Mouse (Mus musculus): ENCODE results near the gene Clstn1. TPM values are rescaled to one million over a fixed set of nuclear protein-coding genes. Genes with fewer than 3 reads are reported as not detected.

The Clstn1 gene
- polyA plus RNA-seq, 1 experiment, result 60.5 TPM

DNA sequence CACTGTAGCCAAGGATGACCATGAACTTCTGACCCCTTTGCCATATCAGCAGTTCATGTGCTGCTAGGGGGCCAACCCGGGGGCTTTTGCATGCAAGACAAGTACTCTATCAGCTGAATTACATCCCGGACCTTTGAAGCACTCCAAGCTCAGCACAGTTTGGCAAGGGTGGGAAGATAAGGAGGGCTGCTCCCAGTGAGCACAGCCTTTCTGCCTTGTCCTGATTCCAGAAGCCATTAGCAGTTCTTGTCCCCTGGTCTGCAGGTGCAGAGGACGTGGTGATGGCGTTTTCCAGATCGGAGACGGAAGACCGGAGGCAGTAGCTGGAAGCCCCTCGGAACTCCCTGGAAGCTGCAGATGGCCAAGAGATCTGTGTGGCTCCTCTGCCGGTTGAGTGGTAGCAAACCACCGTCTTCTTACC, 22.3 kb upstream of the Clstn1 start:
- H3K4me1 ChIP-seq (ENCODE audit: control insufficient read depth, insufficient read depth, low read length), result peaks cover 9% of the 10 kb centered on the region
- H3K36me3 ChIP-seq (ENCODE audit: control insufficient read depth, insufficient read depth, low read length, poor library complexity, severe bottlenecking), result no peaks in the 10 kb centered on the region
- no peaks in the 10 kb centered on the region for H3K9me3 ChIP-seq (replicated peaks; ENCODE audit: control insufficient read depth, insufficient read depth, low read length, poor library complexity, severe bottlenecking)
- no peak overlapping the region for H3K27ac ChIP-seq (ENCODE audit: insufficient read depth, low read length)
- H3K4me3 ChIP-seq (ENCODE audit: low read depth, low read length), result no peak overlapping the region
- TF ChIP-seq CTCF (IDR thresholded peaks at IDR 0.05; ENCODE audit: low read depth, low read length) (no peak), EP300 (IDR thresholded peaks at IDR 0.05; ENCODE audit: insufficient read depth, low read depth, low read length) (no peak), POLR2A (IDR thresholded peaks at IDR 0.05; ENCODE audit: insufficient read depth, low read length) (no peak)
- H3K9ac ChIP-seq (ENCODE audit: low read depth, poor library complexity, severe bottlenecking), result no peak overlapping the region
- no peaks in the 10 kb centered on the region for H3K27me3 ChIP-seq (ENCODE audit: control insufficient read depth, insufficient read depth, low read length, poor library complexity, severe bottlenecking)

DNA sequence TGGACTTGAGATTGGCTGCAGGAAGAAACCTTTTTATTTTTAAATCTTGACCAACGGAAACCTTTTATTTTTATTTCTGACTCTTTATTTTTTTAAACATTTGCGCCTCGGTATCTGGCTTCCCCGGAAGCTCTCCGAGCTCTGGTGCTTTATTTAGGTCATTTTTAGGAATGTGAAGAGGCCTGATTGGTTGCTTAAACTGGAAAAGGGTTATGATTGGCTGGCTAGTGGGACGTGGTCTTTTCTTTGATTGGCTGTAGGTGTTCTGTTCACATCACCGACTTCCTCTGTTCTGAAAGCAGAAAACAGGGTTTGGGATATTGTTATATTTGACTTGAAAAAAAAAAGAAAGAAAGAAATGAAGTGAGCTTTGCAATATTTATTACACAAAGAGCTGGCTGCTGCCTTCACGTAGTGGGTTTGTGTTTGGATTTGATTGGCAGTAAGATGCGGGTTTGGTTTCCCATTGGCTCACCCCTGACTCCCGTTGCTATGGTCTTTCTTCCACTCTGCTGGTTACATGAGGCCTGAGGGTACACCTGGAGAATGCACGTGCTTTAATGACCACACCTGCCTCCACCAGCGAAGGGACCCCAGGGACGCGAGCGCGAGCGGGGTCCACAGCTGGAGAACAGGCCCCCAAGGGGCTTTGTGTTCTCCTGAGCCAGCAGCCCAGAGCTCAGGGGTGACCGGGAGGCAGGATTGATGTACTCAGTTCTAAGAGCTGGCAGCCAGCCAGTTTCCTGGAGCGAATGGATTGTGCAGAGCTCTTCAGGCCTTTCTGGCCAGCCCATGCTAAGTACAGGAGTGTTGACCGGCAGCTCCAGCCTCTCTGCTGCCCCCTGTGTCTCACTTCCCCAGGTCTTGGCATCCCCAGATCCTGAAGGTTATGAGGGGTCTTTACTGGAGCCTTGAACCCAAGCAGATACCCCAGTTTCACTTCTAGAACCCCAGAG, 21.5 kb upstream of the Clstn1 start:
- H3K9me3 ChIP-seq (replicated peaks; ENCODE audit: control insufficient read depth, insufficient read depth, low read length, poor library complexity, severe bottlenecking), result no peaks in the 10 kb centered on the region
- TF ChIP-seq CTCF (IDR thresholded peaks at IDR 0.05; ENCODE audit: low read depth, low read length), result peak; percentile 39
- TF ChIP-seq EP300 (IDR thresholded peaks at IDR 0.05; ENCODE audit: insufficient read depth, low read depth, low read length), result no peak
- TF ChIP-seq POLR2A (IDR thresholded peaks at IDR 0.05; ENCODE audit: insufficient read depth, low read length), result no peak
- no peak overlapping the region for H3K27ac ChIP-seq (ENCODE audit: insufficient read depth, low read length)
- no peaks in the 10 kb centered on the region for H3K36me3 ChIP-seq (ENCODE audit: control insufficient read depth, insufficient read depth, low read length, poor library complexity, severe bottlenecking)
- no peak overlapping the region for H3K4me3 ChIP-seq (ENCODE audit: low read depth, low read length)
- peaks cover 9% of the 10 kb centered on the region for H3K4me1 ChIP-seq (ENCODE audit: control insufficient read depth, insufficient read depth, low read length)
- H3K27me3 ChIP-seq (ENCODE audit: control insufficient read depth, insufficient read depth, low read length, poor library complexity, severe bottlenecking), result no peaks in the 10 kb centered on the region
- no peak overlapping the region for H3K9ac ChIP-seq (ENCODE audit: low read depth, poor library complexity, severe bottlenecking)

- no peaks in the 10 kb centered on the region for H3K9me3 ChIP-seq (replicated peaks; ENCODE audit: control insufficient read depth, insufficient read depth, low read length, poor library complexity, severe bottlenecking)
- no peaks in the 10 kb centered on the region for H3K27me3 ChIP-seq (ENCODE audit: control insufficient read depth, insufficient read depth, low read length, poor library complexity, severe bottlenecking)
- no peak overlapping the region for H3K9ac ChIP-seq (ENCODE audit: low read depth, poor library complexity, severe bottlenecking)
- H3K4me1 ChIP-seq (ENCODE audit: control insufficient read depth, insufficient read depth, low read length), result peaks cover 9% of the 10 kb centered on the region
- H3K27ac ChIP-seq (ENCODE audit: insufficient read depth, low read length), result peak overlapping the region; percentile 42
- H3K36me3 ChIP-seq (ENCODE audit: control insufficient read depth, insufficient read depth, low read length, poor library complexity, severe bottlenecking), result no peaks in the 10 kb centered on the region
- no peak overlapping the region for H3K4me3 ChIP-seq (ENCODE audit: low read depth, low read length)
- TF ChIP-seq EP300 (IDR thresholded peaks at IDR 0.05; ENCODE audit: insufficient read depth, low read depth, low read length) (0 out of 2 replicates have a peak, but pooled peaks have one; percentile 40), POLR2A (IDR thresholded peaks at IDR 0.05; ENCODE audit: insufficient read depth, low read length) (no peak), CTCF (IDR thresholded peaks at IDR 0.05; ENCODE audit: low read depth, low read length) (no peak)
Measured at GRCm38 (mm10) chr4:149567432-149568026, 18.7 kb upstream of the Clstn1 start.

DNA sequence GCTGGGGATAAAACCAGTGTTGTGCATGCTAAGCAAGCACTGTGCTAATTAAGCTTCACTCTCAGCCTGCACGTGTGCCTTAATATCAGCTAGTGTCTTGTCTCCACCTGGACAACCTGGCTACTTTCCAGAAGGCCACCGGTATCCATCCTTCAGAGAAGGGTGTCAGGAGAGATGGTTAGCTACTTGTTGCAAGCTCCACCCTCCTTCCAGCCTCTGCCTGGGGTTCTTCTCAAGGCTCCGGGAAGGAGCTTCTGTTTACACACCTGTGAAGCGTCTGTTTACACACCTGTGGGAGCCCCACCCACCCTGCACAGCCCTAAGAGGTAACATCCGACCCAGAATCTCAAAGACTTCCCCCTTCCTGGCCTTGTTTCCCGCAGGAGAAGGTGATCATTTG, 17.6 kb upstream of the Clstn1 start:
- Histone ChIP-seq H3K9me3 (replicated peaks; ENCODE audit: control insufficient read depth, insufficient read depth, low read length, poor library complexity, severe bottlenecking) (no peaks in the 10 kb centered on the region), H3K27me3 (ENCODE audit: control insufficient read depth, insufficient read depth, low read length, poor library complexity, severe bottlenecking) (no peaks in the 10 kb centered on the region), H3K27ac (ENCODE audit: insufficient read depth, low read length) (no peak overlapping the region), H3K36me3 (ENCODE audit: control insufficient read depth, insufficient read depth, low read length, poor library complexity, severe bottlenecking) (no peaks in the 10 kb centered on the region), H3K4me3 (ENCODE audit: low read depth, low read length) (no peak overlapping the region), H3K4me1 (ENCODE audit: control insufficient read depth, insufficient read depth, low read length) (peaks cover 7% of the 10 kb centered on the region), H3K9ac (ENCODE audit: low read depth, poor library complexity, severe bottlenecking) (no peak overlapping the region)
- TF ChIP-seq EP300 (IDR thresholded peaks at IDR 0.05; ENCODE audit: insufficient read depth, low read depth, low read length) (no peak), POLR2A (IDR thresholded peaks at IDR 0.05; ENCODE audit: insufficient read depth, low read length) (no peak), CTCF (IDR thresholded peaks at IDR 0.05; ENCODE audit: low read depth, low read length) (no peak)

GRCm38 (mm10) chr4:149569781-149570497, 16.3 kb upstream of the Clstn1 start:
- H3K4me1 ChIP-seq (ENCODE audit: control insufficient read depth, insufficient read depth, low read length), result peaks cover 10% of the 10 kb centered on the region
- TF ChIP-seq EP300 (IDR thresholded peaks at IDR 0.05; ENCODE audit: insufficient read depth, low read depth, low read length), result no peak
- TF ChIP-seq CTCF (IDR thresholded peaks at IDR 0.05; ENCODE audit: low read depth, low read length), result no peak
- no peak for TF ChIP-seq POLR2A (IDR thresholded peaks at IDR 0.05; ENCODE audit: insufficient read depth, low read length)
- H3K27ac ChIP-seq (ENCODE audit: insufficient read depth, low read length), result no peak overlapping the region
- H3K4me3 ChIP-seq (ENCODE audit: low read depth, low read length), result no peak overlapping the region
- H3K36me3 ChIP-seq (ENCODE audit: control insufficient read depth, insufficient read depth, low read length, poor library complexity, severe bottlenecking), result no peaks in the 10 kb centered on the region
- no peaks in the 10 kb centered on the region for H3K27me3 ChIP-seq (ENCODE audit: control insufficient read depth, insufficient read depth, low read length, poor library complexity, severe bottlenecking)
- no peaks in the 10 kb centered on the region for H3K9me3 ChIP-seq (replicated peaks; ENCODE audit: control insufficient read depth, insufficient read depth, low read length, poor library complexity, severe bottlenecking)
- H3K9ac ChIP-seq (ENCODE audit: low read depth, poor library complexity, severe bottlenecking), result no peak overlapping the region

Measured in ES-Bruce4 (cell line).